Mouse (Mus musculus) heart, postnatal 0 days (tissue): Measurements from ENCODE around the gene Sap30l.

Experiments
- CTCF ChIP-seq: IDR thresholded peaks from 2 replicates; pipeline ENCODE4 v1.5.1; 2016; ENCODE audit warnings: antibody characterized with exemption, control low read depth, low read depth
- EP300 ChIP-seq: IDR thresholded peaks from 2 replicates; pipeline ENCODE4 v1.6.1; 2016; ENCODE audit warnings: antibody characterized with exemption, low read depth

- TF ChIP-seq CTCF (no peak), EP300 (no peak)
These were observed 40.9 kb upstream of the Sap30l start for GRCm38 (mm10) chr11:57760509-57761058.
